Mouse (Mus musculus) hindbrain, embryonic 14.5 days (tissue): Measurements from ENCODE around the gene Ntn5. TPM values are rescaled to one million over a fixed set of nuclear protein-coding genes. Genes with fewer than 3 reads are reported as not detected.

ENCODE experiments used
- ATAC-seq: fragments of 200-750 bp; cut with Nextera tagmentation; 2 replicates; pipeline ENCODE4 v1.8.0; 2017; ENCODE audit warnings: moderate number of reproducible peaks, mild to moderate bottlenecking, moderate TSS enrichment, moderate library complexity; ENCODE audit not compliant: low FRiP score
- DNase-seq: peaks from one replicate; pipeline ENCODE4 v3.0.0-alpha.2; 2015; ENCODE audit warnings: low spot score
- H3K27ac ChIP-seq: fragments of 300-500 bp; sonication (generic); 2 replicates; pipeline ENCODE4 v1.5.1; 2014; ENCODE audit warnings: mild to moderate bottlenecking, moderate library complexity
- H3K27me3 ChIP-seq: fragments of 300-500 bp; sonication (generic); 2 replicates; pipeline ENCODE4 v1.6.1; 2014; ENCODE audit warnings: mild to moderate bottlenecking, low read length, mixed read lengths; ENCODE audit not compliant: control insufficient read depth, insufficient read depth
- H3K36me3 ChIP-seq: fragments of 300-500 bp; sonication (generic); replicated peaks from 2 replicates; pipeline ENCODE4 v1.6.1; 2014; ENCODE audit not compliant: control insufficient read depth, insufficient read depth
- H3K4me1 ChIP-seq: fragments of 300-500 bp; sonication (generic); replicated peaks from 2 replicates; pipeline ENCODE4 v1.6.1; 2014; ENCODE audit warnings: antibody characterized with exemption, low read length, mixed read lengths; ENCODE audit not compliant: control insufficient read depth, insufficient read depth
- H3K4me2 ChIP-seq: fragments of 300-500 bp; sonication (generic); replicated peaks from 2 replicates; pipeline ENCODE4 v1.6.1; 2014; ENCODE audit warnings: mild to moderate bottlenecking, moderate library complexity
- H3K4me3 ChIP-seq: fragments of 300-500 bp; sonication (generic); replicated peaks from 2 replicates; pipeline ENCODE4 v1.5.1; 2014; ENCODE audit warnings: mild to moderate bottlenecking, low read length
- H3K9ac ChIP-seq: fragments of 300-500 bp; sonication (generic); 2 replicates; pipeline ENCODE4 v1.6.1; 2014
- H3K9me3 ChIP-seq: fragments of 300-500 bp; sonication (generic); 2 replicates; pipeline ENCODE4 v1.6.1; 2016; ENCODE audit warnings: low read length; ENCODE audit not compliant: control insufficient read depth
- WGBS: fragments of 180-500 bp; shearing (Covaris S2); extraction: QIAGEN DNeasy Blood & Tissue Kit; methylation state at CpG from one replicate; pipeline ENCODE4 v1.1.7; 2014; 5-methylcytosine and 5-hydroxymethylcytosine counted together
- polyA plus RNA-seq: library from polyadenylated mRNA; unstranded; fragments of >200 nt; fragmentation: Nextera tagmentation; extraction: Ambion mirVana; gene quantifications from 2 replicates; pipeline ENCODE4 v1.2.1, GENCODE M21; 2014

Gene Ntn5
- polyA plus RNA-seq, 1 experiment from 2014 or later = 1.3 TPM

- Histone ChIP-seq H3K27me3 (no peaks in the 10 kb centered on the region), H3K4me1 (no peaks in the 10 kb centered on the region), H3K9ac (no peak overlapping the region), H3K4me3 (no peak overlapping the region), H3K36me3 (no peaks in the 10 kb centered on the region), H3K4me2 (no peak overlapping the region), H3K9me3 (no peaks in the 10 kb centered on the region), H3K27ac (no peak overlapping the region)
- 93% methylated on average over 14 of the region's 14 CpGs for WGBS
- ATAC-seq (no peak), DNase-seq (no peak)
Measured at GRCm38 (mm10) chr7:45678513-45678912, 5.3 kb upstream of the Ntn5 start.

DNA sequence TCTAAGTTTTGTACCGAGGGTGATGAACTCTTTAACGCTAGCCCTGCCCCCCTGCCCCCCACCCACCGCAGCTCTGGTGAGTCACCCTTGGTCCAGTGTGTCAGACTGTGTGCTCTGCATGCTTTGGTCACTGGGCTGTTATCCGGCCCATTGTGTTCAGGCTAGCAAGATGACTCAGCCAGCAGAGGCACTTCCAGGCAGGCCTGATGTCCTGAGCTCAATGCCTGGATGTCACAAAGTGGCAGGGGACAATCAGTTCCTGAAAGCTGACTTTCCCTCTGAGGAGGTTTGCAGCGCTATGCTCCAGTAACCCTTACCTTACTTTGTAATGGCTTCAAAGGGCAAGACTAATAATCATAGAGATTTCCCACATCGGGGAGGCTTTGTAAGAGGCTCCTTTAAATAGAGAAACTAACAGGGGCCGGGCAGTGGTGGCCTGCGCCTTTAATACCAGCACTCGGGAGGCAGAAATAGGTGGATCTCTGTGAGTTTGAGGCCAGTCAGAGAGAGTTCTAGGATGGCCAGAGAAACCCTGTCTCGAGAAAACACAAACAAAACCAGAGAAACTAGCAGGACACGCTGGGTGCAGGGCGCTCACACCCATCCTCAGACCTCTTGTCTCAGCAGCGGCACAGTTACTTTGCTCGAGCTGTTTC, 3.7 kb upstream of the Ntn5 start:
- DNase-seq (no peak), ATAC-seq (no peak)
- Histone ChIP-seq H3K27ac (no peak overlapping the region), H3K9ac (no peak overlapping the region), H3K4me1 (no peaks in the 10 kb centered on the region), H3K4me3 (no peak overlapping the region), H3K36me3 (no peaks in the 10 kb centered on the region), H3K27me3 (no peaks in the 10 kb centered on the region), H3K4me2 (no peak overlapping the region), H3K9me3 (no peaks in the 10 kb centered on the region)
- 60% methylated on average over 14 of the region's 14 CpGs for WGBS

DNA sequence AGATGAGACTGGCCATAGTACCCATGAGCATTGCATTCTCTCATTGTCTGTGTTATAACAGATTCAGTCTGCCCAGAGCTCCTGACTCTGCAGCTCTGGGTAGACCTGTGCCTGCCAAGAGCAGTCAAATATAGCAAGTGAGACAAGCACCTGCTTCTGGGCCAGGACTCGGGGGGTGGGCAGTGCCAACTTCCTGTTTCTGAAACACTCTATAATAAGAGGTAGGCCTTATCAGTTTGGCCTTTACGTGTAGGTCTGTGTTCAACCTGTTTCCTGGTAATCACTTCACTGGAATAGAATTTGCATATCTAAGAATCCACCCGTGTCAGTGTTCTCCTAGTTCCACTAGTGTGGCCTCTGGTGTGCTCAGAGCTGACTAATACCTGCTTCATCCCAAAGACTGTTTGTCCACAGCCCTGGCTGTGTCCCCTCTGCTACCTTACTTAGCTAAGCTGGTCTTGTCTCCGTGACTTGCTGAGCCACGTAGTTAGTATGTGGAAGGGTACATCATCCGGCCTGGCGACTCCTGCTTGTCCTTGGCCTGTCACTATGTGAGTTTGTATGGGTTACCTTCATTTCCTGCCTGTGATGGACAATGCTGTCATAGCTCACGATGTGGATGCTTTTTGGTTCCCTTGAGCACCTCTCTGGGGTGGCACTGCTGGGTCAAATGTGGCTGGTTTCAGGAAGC, 2.6 kb upstream of the Ntn5 start:
- WGBS = 83% methylated on average over 8 of the region's 8 CpGs
- H3K9me3 ChIP-seq = no peaks in the 10 kb centered on the region
- H3K4me2 ChIP-seq = no peak overlapping the region
- no peaks in the 10 kb centered on the region for H3K4me1 ChIP-seq
- ATAC-seq (no peak), DNase-seq (no peak)
- H3K27me3 ChIP-seq = no peaks in the 10 kb centered on the region
- no peak overlapping the region for H3K9ac ChIP-seq
- no peak overlapping the region for H3K4me3 ChIP-seq
- no peaks in the 10 kb centered on the region for H3K36me3 ChIP-seq
- no peak overlapping the region for H3K27ac ChIP-seq

DNA sequence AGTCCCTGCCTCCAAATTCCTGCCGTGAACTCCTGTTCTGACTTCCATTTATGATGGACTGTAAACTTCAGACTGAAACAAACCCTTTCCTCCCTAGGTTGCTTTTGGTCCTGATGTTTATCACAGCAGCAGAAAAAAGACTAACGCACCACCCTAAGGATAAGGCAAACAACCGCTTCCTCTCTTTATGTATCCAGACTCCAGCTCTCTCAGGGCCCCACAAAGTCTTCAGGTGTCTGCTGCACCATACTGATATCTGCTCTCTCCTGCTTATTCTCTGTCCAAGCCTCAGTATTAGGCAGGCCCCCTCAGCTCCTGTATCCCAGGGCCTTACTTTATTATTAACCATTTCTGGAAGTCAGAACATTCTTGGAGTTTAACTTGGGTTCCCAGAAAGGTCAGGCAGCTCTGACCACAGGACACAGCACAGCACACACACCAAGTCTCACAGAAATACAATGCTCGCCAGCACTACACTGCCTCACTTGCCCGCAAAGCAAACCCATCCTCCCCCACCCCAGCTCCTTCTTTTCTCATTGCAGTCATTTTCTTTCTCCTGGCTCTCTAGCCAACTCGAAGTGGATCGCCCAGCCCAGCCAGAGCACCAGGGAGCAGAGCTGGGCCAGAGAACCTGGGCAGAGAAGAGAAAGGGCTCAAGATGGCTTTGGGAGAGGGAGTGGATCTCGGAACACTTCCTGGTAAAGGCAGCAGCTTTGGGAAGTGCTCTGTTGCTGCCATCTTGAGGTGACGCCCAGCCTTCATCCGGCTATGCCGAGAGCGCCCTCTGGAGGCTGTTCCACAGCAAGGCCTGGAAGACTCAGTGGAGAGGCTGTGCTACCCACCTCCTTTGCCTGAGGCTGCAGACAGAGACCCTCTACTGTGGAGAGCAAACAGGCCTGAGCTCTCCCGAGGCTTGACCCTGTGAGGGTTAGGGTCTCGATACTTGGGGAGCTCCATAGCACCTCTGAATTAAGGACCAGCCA, 1.4 kb upstream of the Ntn5 start:
- Histone ChIP-seq H3K9ac (peak overlapping the region; percentile 48; the same call in 1 of the 2 replicates), H3K4me3 (no peak overlapping the region), H3K9me3 (no peaks in the 10 kb centered on the region), H3K36me3 (no peaks in the 10 kb centered on the region), H3K27me3 (no peaks in the 10 kb centered on the region), H3K4me2 (peak overlapping the region; percentile 41), H3K27ac (peak overlapping the region; percentile 60; the same call in 1 of the 2 replicates), H3K4me1 (no peaks in the 10 kb centered on the region)
- DNase-seq (peak; percentile 87), ATAC-seq (peak; percentile 63)
- WGBS = 31% methylated on average over 14 of the region's 14 CpGs

GRCm38 (mm10) chr7:45685811-45686210, 2.0 kb downstream of the Ntn5 start:
- H3K36me3 ChIP-seq = no peaks in the 10 kb centered on the region
- H3K4me1 ChIP-seq = no peaks in the 10 kb centered on the region
- DNase-seq (no peak), ATAC-seq (no peak)
- H3K9ac ChIP-seq = no peak overlapping the region
- H3K27me3 ChIP-seq = no peaks in the 10 kb centered on the region
- no peak overlapping the region for H3K27ac ChIP-seq
- H3K4me3 ChIP-seq = no peak overlapping the region
- 60% methylated on average over 10 of the region's 10 CpGs for WGBS
- H3K4me2 ChIP-seq = no peak overlapping the region
- H3K9me3 ChIP-seq = no peaks in the 10 kb centered on the region

GRCm38 (mm10) chr7:45686841-45687240, 3.0 kb downstream of the Ntn5 start:
- 71% methylated on average over 3 of the region's 3 CpGs for WGBS
- H3K27me3 ChIP-seq = no peaks in the 10 kb centered on the region
- no peak overlapping the region for H3K27ac ChIP-seq
- H3K36me3 ChIP-seq = no peaks in the 10 kb centered on the region
- H3K9ac ChIP-seq = no peak overlapping the region
- no peaks in the 10 kb centered on the region for H3K9me3 ChIP-seq
- no peak overlapping the region for H3K4me3 ChIP-seq
- ATAC-seq (no peak), DNase-seq (no peak)
- no peaks in the 10 kb centered on the region for H3K4me1 ChIP-seq
- H3K4me2 ChIP-seq = no peak overlapping the region

DNA sequence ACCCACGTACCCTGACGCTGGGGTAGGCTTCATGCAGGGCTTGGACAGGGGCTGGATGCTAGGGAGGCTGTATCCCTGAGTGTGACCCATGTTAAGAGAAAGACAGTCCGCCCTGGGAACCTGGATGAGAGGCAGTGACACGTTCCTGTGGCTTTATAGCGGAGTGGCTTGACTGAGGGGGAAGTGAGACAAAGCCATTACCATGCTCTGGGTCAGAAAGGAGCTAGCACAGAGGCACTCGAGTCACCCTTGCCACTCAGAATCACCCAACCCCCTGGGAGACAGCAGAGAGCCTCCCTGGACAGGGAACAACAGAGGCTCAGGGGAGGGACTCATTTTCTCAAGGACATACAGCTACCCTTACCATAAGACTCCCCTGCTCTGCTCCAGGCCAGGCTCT, 5.3 kb downstream of the Ntn5 start:
- ATAC-seq (no peak), DNase-seq (no peak)
- WGBS = 70% methylated on average over 6 of the region's 6 CpGs
- Histone ChIP-seq H3K27ac (no peak overlapping the region), H3K36me3 (no peaks in the 10 kb centered on the region), H3K27me3 (no peaks in the 10 kb centered on the region), H3K4me3 (no peak overlapping the region), H3K4me1 (no peaks in the 10 kb centered on the region), H3K9ac (no peak overlapping the region), H3K9me3 (no peaks in the 10 kb centered on the region), H3K4me2 (no peak overlapping the region)

- Histone ChIP-seq H3K9me3 (no peaks in the 10 kb centered on the region), H3K4me3 (no peak overlapping the region), H3K36me3 (no peaks in the 10 kb centered on the region), H3K9ac (no peak overlapping the region), H3K27ac (no peak overlapping the region), H3K27me3 (no peaks in the 10 kb centered on the region), H3K4me2 (no peak overlapping the region), H3K4me1 (no peaks in the 10 kb centered on the region)
- ATAC-seq (no peak), DNase-seq (no peak)
- 78% methylated on average over 11 of the region's 11 CpGs for WGBS
Measured at GRCm38 (mm10) chr7:45689800-45690199, 6.0 kb downstream of the Ntn5 start.

- no peak overlapping the region for H3K9ac ChIP-seq
- H3K27ac ChIP-seq = no peak overlapping the region
- no peaks in the 10 kb centered on the region for H3K27me3 ChIP-seq
- H3K4me2 ChIP-seq = no peak overlapping the region
- 83% methylated on average over 2 of the region's 2 CpGs for WGBS
- H3K4me1 ChIP-seq = no peaks in the 10 kb centered on the region
- H3K36me3 ChIP-seq = no peaks in the 10 kb centered on the region
- H3K4me3 ChIP-seq = no peak overlapping the region
- ATAC-seq (no peak), DNase-seq (no peak)
- no peaks in the 10 kb centered on the region for H3K9me3 ChIP-seq
Measured at GRCm38 (mm10) chr7:45692364-45692763, 8.5 kb downstream of the Ntn5 start.
